Mouse (Mus musculus): ENCODE data around the gene Erich4.
"Not testable (repeated sequence)": the region's sequence is repeated elsewhere in the genome, so short reads cannot be mapped to it uniquely, and the experiment has no call there.

The Erich4 gene

GRCm38 (mm10) chr7:25576793-25577437 lies 38.8 kb downstream of the Erich4 start:
- DNase-seq = not testable (repeated sequence)

- DNase-seq = not testable (repeated sequence)
These were observed 39.4 kb downstream of the Erich4 start for GRCm38 (mm10) chr7:25576308-25576707.

GRCm38 (mm10) chr7:25575870-25576269 lies 39.8 kb downstream of the Erich4 start:
- no peak for DNase-seq

- DNase-seq = no peak
These were observed 40.6 kb downstream of the Erich4 start for GRCm38 (mm10) chr7:25575105-25575504.

- DNase-seq = not testable (repeated sequence)
These were observed 41.9 kb downstream of the Erich4 start for GRCm38 (mm10) chr7:25573806-25574205.

GRCm38 (mm10) chr7:25568721-25569120 lies 47.0 kb downstream of the Erich4 start:
- no peak for DNase-seq
